In the genomic region with DNA sequence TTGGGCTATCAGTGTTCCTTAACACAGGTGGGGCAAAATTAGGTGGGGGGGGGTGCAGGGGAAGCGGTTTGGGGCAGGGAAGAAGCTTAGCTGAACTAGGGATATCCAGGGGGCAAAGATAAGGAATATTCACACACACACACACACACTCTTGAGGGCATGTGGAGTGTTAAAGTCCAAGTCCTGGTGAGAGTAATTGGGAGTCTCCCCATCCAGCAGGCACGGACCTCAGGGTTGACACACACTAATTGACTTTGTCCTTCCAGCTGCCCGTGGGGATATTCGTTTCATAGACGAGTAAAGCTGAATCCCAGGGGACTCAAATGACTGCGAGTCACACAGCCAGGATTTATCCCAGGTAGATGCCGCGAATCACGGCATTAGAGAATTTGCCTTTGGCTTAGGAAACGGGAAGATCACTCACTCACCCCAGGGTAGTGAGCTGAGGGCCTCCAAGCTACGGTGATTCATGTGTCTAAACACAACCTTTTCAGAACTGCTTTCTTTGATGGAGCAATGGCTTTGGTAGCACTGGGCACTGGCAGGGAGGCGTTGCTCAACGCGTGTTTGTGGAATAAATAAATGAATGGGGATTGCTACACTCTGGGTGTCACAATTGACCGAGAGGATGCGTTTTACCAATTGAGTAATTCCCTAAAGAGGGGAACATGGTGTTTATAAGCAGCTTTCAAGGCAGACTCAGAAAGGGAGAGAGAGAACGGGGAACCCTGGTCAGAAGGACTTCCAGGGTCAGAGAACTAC, we compare ENCODE assay signal across 16 mouse cellular contexts. TPM values are rescaled to one million over a fixed set of nuclear protein-coding genes. Genes with fewer than 3 reads are reported as not detected.
DNase-seq lines count a peak whose midpoint lies in the region; ATAC-seq and TF ChIP-seq lines count a peak whose summit lies in the region.
"Had no signal": no experiment of that assay in that cellular context is flagged by ENCODE, and none has a peak within 500 bp of the region (broad histone marks: within the 10 kb centered on the region; RNA-seq: fewer than 3 reads in every experiment).

A gene (plus strand): TSS at position 703 of the 762 bp plus-strand sequence.

- H3K36me3 ChIP-seq in hindbrain, embryonic 10.5 days, result peaks cover 14% of the 10 kb centered on the region
- H3K36me3 ChIP-seq in hindbrain, embryonic 12.5 days, result peaks cover 6% of the 10 kb centered on the region; the same call in 1 of the 2 replicates
- peaks cover 15% of the 10 kb centered on the region for H3K36me3 ChIP-seq in liver, postnatal 0 days (replicated peaks; ENCODE audit: insufficient read depth, low read length)
- H3K36me3 ChIP-seq in heart, embryonic 11.5 days (ENCODE audit: control insufficient read depth, insufficient read depth, low read length), result peaks cover 3% of the 10 kb centered on the region; the same call in 1 of the 2 replicates

- H3K4me2 ChIP-seq in hindbrain, embryonic 12.5 days (replicated peaks), result no peak within 1 kb of the TSS
- H3K4me2 ChIP-seq in liver, postnatal 0 days (ENCODE audit: low read depth, low read length), result peak within 1 kb of the TSS; percentile 60
- H3K4me2 ChIP-seq in heart, embryonic 11.5 days, result no peak within 1 kb of the TSS

- no peaks in the 10 kb centered on the region for H3K9me3 ChIP-seq in hindbrain, embryonic 10.5 days
- H3K9me3 ChIP-seq in hindbrain, embryonic 12.5 days (replicated peaks), result no peaks in the 10 kb centered on the region
- no peaks in the 10 kb centered on the region for H3K9me3 ChIP-seq in liver, postnatal 0 days (ENCODE audit: low read length)
- H3K9me3 ChIP-seq in heart, embryonic 11.5 days (replicated peaks; ENCODE audit: control insufficient read depth, low read length), result no peaks in the 10 kb centered on the region
- H3K9me3 ChIP-seq: megakaryocyte, embryonic 14.5 days had no signal

- H3K4me1 ChIP-seq in hindbrain, embryonic 10.5 days (replicated peaks), result peaks cover 29% of the 10 kb centered on the region
- peaks cover 14% of the 10 kb centered on the region for H3K4me1 ChIP-seq in hindbrain, embryonic 12.5 days
- peaks cover 18% of the 10 kb centered on the region for H3K4me1 ChIP-seq in liver, postnatal 0 days (ENCODE audit: insufficient read depth)
- H3K4me1 ChIP-seq in heart, embryonic 11.5 days (ENCODE audit: control insufficient read depth, insufficient read depth, low read length), result no peaks in the 10 kb centered on the region

- H3K27ac ChIP-seq in hindbrain, embryonic 10.5 days, result peak within 1 kb of the TSS; percentile 66
- no peak within 1 kb of the TSS for H3K27ac ChIP-seq in hindbrain, embryonic 12.5 days
- H3K27ac ChIP-seq in liver, postnatal 0 days (ENCODE audit: low read depth), result peak within 1 kb of the TSS; percentile 91
- H3K27ac ChIP-seq in heart, embryonic 11.5 days (ENCODE audit: low read depth, low read length), result no peak within 1 kb of the TSS
- H3K27ac ChIP-seq: stomach, postnatal 0 days had no signal

- no peak within 1 kb of the TSS for H3K9ac ChIP-seq in hindbrain, embryonic 12.5 days
- H3K9ac ChIP-seq in liver, postnatal 0 days (replicated peaks), result peak within 1 kb of the TSS; percentile 1
- no peak within 1 kb of the TSS; the same call in 1 of the 2 replicates for H3K9ac ChIP-seq in heart, embryonic 11.5 days (ENCODE audit: low read depth, low read length)

- TF ChIP-seq EP300 in liver, postnatal 0 days (IDR thresholded peaks at IDR 0.05; ENCODE audit: low read depth), result peak; percentile 85

- H3K27me3 ChIP-seq in hindbrain, embryonic 10.5 days (ENCODE audit: insufficient read depth, poor library complexity, severe bottlenecking), result no peaks in the 10 kb centered on the region
- peaks cover 3% of the 10 kb centered on the region; the same call in 1 of the 2 replicates for H3K27me3 ChIP-seq in hindbrain, embryonic 12.5 days
- H3K27me3 ChIP-seq in liver, postnatal 0 days (ENCODE audit: insufficient read depth, low read length), result no peaks in the 10 kb centered on the region
- peaks cover 2% of the 10 kb centered on the region; the same call in 1 of the 2 replicates for H3K27me3 ChIP-seq in heart, embryonic 11.5 days (ENCODE audit: control insufficient read depth, insufficient read depth, low read length)

- WGBS in hindbrain, embryonic 10.5 days, result 71% methylated on average over 17 of the region's 17 CpGs
- 61% methylated on average over 17 of the region's 17 CpGs for WGBS in hindbrain, embryonic 12.5 days
- 51% methylated on average over 17 of the region's 17 CpGs for WGBS in liver, postnatal 0 days (ENCODE audit: insufficient replicate concordance)
- WGBS in heart, embryonic 11.5 days (ENCODE audit: insufficient replicate concordance), result 68% methylated on average over 17 of the region's 17 CpGs

- no peak for DNase-seq in hindbrain, embryonic 10.5 days (ENCODE audit: low spot score)
- DNase-seq in 3T3-L1 (ENCODE audit: low read depth, low spot score), result peak; percentile 43
- peak; percentile 12 to 38 for DNase-seq in adrenal gland, postnatal 36 days
- DNase-seq in liver, postnatal 0 days, result peak; percentile 73
- no peak for DNase-seq in cerebellum, postnatal 10 days
- no peak for DNase-seq in embryo, embryonic 11 days
- DNase-seq: cerebellum, postnatal 36 days; heart, postnatal 10 days; kidney, adult 8-10 months; left cerebral cortex, postnatal 4 days; right cerebral cortex, postnatal 4 days had no signal

- no peak within 1 kb of the TSS for H3K4me3 ChIP-seq in hindbrain, embryonic 10.5 days
- H3K4me3 ChIP-seq in hindbrain, embryonic 12.5 days, result no peak within 1 kb of the TSS
- peak within 1 kb of the TSS; percentile 4 for H3K4me3 ChIP-seq in liver, postnatal 0 days (ENCODE audit: low read depth, low read length)
- H3K4me3 ChIP-seq in heart, embryonic 11.5 days (ENCODE audit: low read depth, low read length), result no peak within 1 kb of the TSS
- H3K4me3 ChIP-seq: megakaryocyte, embryonic 14.5 days had no signal

- no peak for TF ChIP-seq CTCF in liver, postnatal 0 days (IDR thresholded peaks at IDR 0.05; ENCODE audit: low read depth)

- no peak for ATAC-seq in hindbrain, embryonic 12.5 days (ENCODE audit: low FRiP score)
- peak; percentile 91 for ATAC-seq in liver, postnatal 0 days
- no peak for ATAC-seq in heart, embryonic 11.5 days (replicated peaks; ENCODE audit: insufficient number of reproducible peaks, low FRiP score, low TSS enrichment)
- ATAC-seq: CD4-positive, CD25-positive, alpha-beta regulatory T cell, adult 4 months had no signal

RNA-seq across cellular contexts. Expression of the gene that starts here (rescaled TPM):
- 0.12 and 0.17 TPM in 2 replicates for polyA plus RNA-seq in hindbrain, embryonic 10.5 days (2016; fragmentation: Nextera tagmentation; extraction: Ambion mirVana)
- 0.10 TPM in 1 of 2 replicates, not detected in the other for polyA plus RNA-seq in hindbrain, embryonic 12.5 days (2016; fragmentation: Nextera tagmentation; extraction: Ambion mirVana)
- under 1 TPM; 0.23 to 0.63 TPM for total RNA-seq in adrenal gland, postnatal 36 days (2021)
- 30.0 and 44.0 TPM in 2 replicates for polyA plus RNA-seq in liver, postnatal 0 days (2015; fragmentation: Nextera tagmentation; extraction: Ambion mirVana)
- polyA plus RNA-seq in heart, embryonic 11.5 days (2014; fragmentation: Nextera tagmentation; extraction: Ambion mirVana), result not detected in 2 replicates
- total RNA-seq: heart, postnatal 10 days had no signal

Comparison
In these comparisons a context has a peak if more than half of its experiments do, and no peak if none do; other contexts are left out.
1. RNA of the gene that starts here (polyA plus RNA-seq): 30.0 to 44.0 TPM in liver, postnatal 0 days; 0.12 to 0.17 TPM in hindbrain, embryonic 10.5 days, 0.10 TPM in hindbrain, embryonic 12.5 days and not detected in heart, embryonic 11.5 days; every median in the first group is over 10 times any median in the second.
2. H3K27ac ChIP-seq: peak in hindbrain, embryonic 10.5 days (single experiment) and liver, postnatal 0 days (single experiment); none in hindbrain, embryonic 12.5 days (single experiment) and heart, embryonic 11.5 days (single experiment).
3. Peak in DNase-seq in adrenal gland, postnatal 36 days; RNA of the gene not detected or under 1 TPM.
4. DNase-seq: peak in 3T3-L1 (single experiment) and liver, postnatal 0 days (single experiment); none in hindbrain, embryonic 10.5 days (single experiment), cerebellum, postnatal 10 days (0 of 2) and embryo, embryonic 11 days (single experiment).